Mouse (Mus musculus): Measurements from ENCODE around the gene Zkscan16. TPM values are rescaled to one million over a fixed set of nuclear protein-coding genes. Genes with fewer than 3 reads are reported as not detected.
A peak's percentile ranks its signal among the peaks of the same experiment; 100 is the strongest.

Gene Zkscan16
- total and polyA plus RNA-seq, 3 experiments, result not detected

DNA sequence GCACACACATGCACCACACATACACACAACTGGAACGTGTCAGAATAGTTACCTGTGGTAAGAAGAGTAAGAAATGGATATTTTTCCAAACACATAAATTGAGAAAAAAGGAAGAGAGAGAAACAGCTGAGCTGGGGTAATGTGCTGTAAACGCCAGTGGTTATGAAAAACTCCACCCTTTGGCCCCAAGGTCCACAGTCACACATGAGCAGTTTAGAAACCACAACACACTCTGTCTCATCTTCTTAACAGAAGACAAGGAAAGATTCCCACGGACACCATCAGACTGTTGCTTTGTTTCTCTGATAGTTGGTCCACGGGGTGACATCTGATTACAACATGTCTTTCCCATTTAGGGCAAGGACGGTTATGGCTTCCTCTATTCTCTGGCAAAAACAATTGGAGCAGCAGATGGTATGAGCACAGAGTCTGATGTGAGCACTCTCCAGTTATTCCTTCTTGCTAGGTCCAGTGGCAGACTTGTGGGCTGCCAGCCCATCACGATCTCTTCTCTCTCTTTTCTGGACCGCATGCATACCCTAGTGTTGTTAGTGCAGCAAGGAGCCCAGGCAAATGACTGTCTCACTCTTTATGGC lies 46.0 kb downstream of the Zkscan16 start:
- dilution Hi-C loops (cut with MboI; ENCODE audit: extremely low pct_ligation_motif_present, extremely low pct_unique_long_range_greater_than_20kb, low sequenced_read_pairs), result no loop called here
- H3K27ac ChIP-seq (ENCODE audit: insufficient read depth, low read depth), result no peak overlapping the region

DNA sequence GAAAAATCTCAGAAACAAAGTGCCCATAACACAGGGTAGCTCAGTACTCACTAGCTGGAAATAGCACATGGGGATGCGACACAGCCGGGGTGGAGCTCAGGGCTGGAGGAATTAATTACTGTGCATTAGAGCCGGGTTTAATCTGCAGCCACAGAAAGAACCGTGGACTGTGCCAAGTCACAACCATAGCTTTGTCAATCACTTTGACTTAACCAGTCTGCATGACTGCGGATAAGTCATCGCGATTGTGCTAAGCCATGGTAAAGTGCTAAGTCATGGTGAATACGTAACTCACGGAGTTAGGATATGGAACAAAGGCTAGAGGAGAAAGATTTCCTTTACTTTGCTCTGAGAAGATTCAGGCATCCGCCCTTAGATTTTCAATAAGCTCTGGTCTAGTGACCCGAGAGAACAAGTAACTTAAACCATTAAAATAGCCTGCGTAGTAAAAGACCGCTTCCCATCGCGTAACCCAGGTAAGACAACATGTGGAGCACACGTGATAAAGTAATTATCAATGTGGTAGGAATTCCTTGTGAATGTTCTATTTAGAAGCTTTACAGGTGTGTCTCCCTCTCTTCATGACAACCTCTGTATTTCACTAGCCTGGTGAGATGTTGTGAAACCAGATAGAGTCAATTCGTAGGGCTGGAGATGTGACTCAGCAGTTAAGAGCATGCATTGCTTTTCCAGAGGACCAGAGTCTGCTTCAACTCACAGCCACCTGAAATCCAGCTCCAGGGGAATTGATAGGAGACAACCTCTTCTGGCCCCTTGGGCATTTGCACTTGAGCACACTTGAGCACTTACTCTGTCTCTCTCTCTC lies 47.4 kb downstream of the Zkscan16 start:
- Histone ChIP-seq H3K9ac (ENCODE audit: insufficient read depth, low read depth) (no peak overlapping the region), H3K9me3 (replicated peaks; ENCODE audit: low read length) (no peaks in the 10 kb centered on the region), H3K36me3 (replicated peaks in 1 of 2; ENCODE audit: control insufficient read depth in 1 of 2, insufficient read depth in 1 of 2, low read length in 1 of 2) (no peaks in the 10 kb centered on the region), H3K4me1 (ENCODE audit: control insufficient read depth in 1 of 2, insufficient read depth in 2 of 2) (peaks cover 8 to 52% of the 10 kb centered on the region in 2 experiments; a peak in 3 of 4 replicates), H3K4me2 (ENCODE audit: insufficient read depth, low read depth, poor library complexity, severe bottlenecking) (no peak overlapping the region), H3K27ac (ENCODE audit: insufficient read depth, low read depth) (no peak overlapping the region), H3K27me3 (replicated peaks) (no peaks in the 10 kb centered on the region), H3K4me3 (replicated peaks in 1 of 3; ENCODE audit: low read depth in 2 of 3, low read length in 2 of 3, poor library complexity in 1 of 3) (no peak overlapping the region), H3K79me2 (replicated peaks; ENCODE audit: control insufficient read depth, extremely low read depth, insufficient read depth, poor library complexity, severe bottlenecking) (no peaks in the 10 kb centered on the region)
- dilution Hi-C loops (cut with MboI; ENCODE audit: extremely low pct_ligation_motif_present, extremely low pct_unique_long_range_greater_than_20kb, low sequenced_read_pairs), result no loop called here
- no peak for TF ChIP-seq UBTF (IDR thresholded peaks at IDR 0.05; ENCODE audit: low read depth, low read length)
- TF ChIP-seq TBP (conservative IDR thresholded peaks at IDR 0.05; ENCODE audit: low read depth, low read length), result no peak
- TF ChIP-seq MXI1 (IDR thresholded peaks at IDR 0.05; ENCODE audit: low read depth, low read length), result no peak
- no peak for TF ChIP-seq IRF4 (IDR thresholded peaks at IDR 0.05; ENCODE audit: low read depth, low read length)
- TF ChIP-seq MAX (IDR thresholded peaks at IDR 0.05; ENCODE audit: low read length), result no peak
- no peak for TF ChIP-seq ZKSCAN1 (IDR thresholded peaks at IDR 0.05; ENCODE audit: borderline replicate concordance, low read depth, low read length)
- TF ChIP-seq E2F4 (IDR thresholded peaks at IDR 0.05; ENCODE audit: insufficient replicate concordance, low read depth, low read length), result no peak
- no peak for TF ChIP-seq POLR2A (IDR thresholded peaks at IDR 0.05; ENCODE audit: low read depth, low read length)
- TF ChIP-seq PAX5 (IDR thresholded peaks at IDR 0.05; ENCODE audit: low read length), result no peak
- no peak for TF ChIP-seq NELFE (IDR thresholded peaks at IDR 0.05; ENCODE audit: low read depth, low read length)
- no peak for TF ChIP-seq TCF12 (IDR thresholded peaks at IDR 0.05; ENCODE audit: low read depth, low read length)
- no peak for TF ChIP-seq GABPA (IDR thresholded peaks at IDR 0.05; ENCODE audit: insufficient replicate concordance, low read depth, low read length)
- TF ChIP-seq ETS1 (conservative IDR thresholded peaks at IDR 0.05; ENCODE audit: low read depth, low read length), result no peak
- no peak for TF ChIP-seq JUND (conservative IDR thresholded peaks at IDR 0.05; ENCODE audit: low read depth, low read length)
- TF ChIP-seq ZC3H11A (IDR thresholded peaks at IDR 0.05; ENCODE audit: low read depth, low read length), result no peak
- no peak for TF ChIP-seq MAFK (IDR thresholded peaks at IDR 0.05; ENCODE audit: insufficient replicate concordance, low read length)
- no peak for DNase-seq (ENCODE audit: extremely low read depth)
- in situ Hi-C loops (cut with MboI; ENCODE audit: low pct_ligation_motif_present, low pct_unique_long_range_greater_than_20kb, low sequenced_read_pairs), result loop anchor here (10.0 kb wide), 1 partner anchor 54 kb away; no protein-coding TSS in a partner anchor

More for the DNA sequence above, 46.0 kb downstream of the Zkscan16 start:
- no peak overlapping the region for H3K4me3 ChIP-seq (replicated peaks in 1 of 3; ENCODE audit: low read depth in 2 of 3, low read length in 2 of 3, poor library complexity in 1 of 3)
- H3K4me1 ChIP-seq (ENCODE audit: control insufficient read depth in 1 of 2, insufficient read depth in 2 of 2), result peaks cover 10 to 49% of the 10 kb centered on the region in 2 experiments
- H3K79me2 ChIP-seq (replicated peaks; ENCODE audit: control insufficient read depth, extremely low read depth, insufficient read depth, poor library complexity, severe bottlenecking), result no peaks in the 10 kb centered on the region
- no peaks in the 10 kb centered on the region for H3K36me3 ChIP-seq (replicated peaks in 1 of 2; ENCODE audit: control insufficient read depth in 1 of 2, insufficient read depth in 1 of 2, low read length in 1 of 2)
- no peaks in the 10 kb centered on the region for H3K9me3 ChIP-seq (replicated peaks; ENCODE audit: low read length)
- no peak for DNase-seq (ENCODE audit: extremely low read depth)
- H3K9ac ChIP-seq (ENCODE audit: insufficient read depth, low read depth), result no peak overlapping the region
- TF ChIP-seq GABPA (IDR thresholded peaks at IDR 0.05; ENCODE audit: insufficient replicate concordance, low read depth, low read length), result no peak
- no peak for TF ChIP-seq USF1 (IDR thresholded peaks at IDR 0.05; ENCODE audit: low read depth, low read length)
- TF ChIP-seq USF2 (conservative IDR thresholded peaks at IDR 0.05; ENCODE audit: low read depth, low read length), result no peak
- TF ChIP-seq ETS1 (conservative IDR thresholded peaks at IDR 0.05; ENCODE audit: low read depth, low read length), result peak; percentile 49; the same call in 1 of the 2 replicates
- TF ChIP-seq EP300 (IDR thresholded peaks at IDR 0.05; ENCODE audit: low read length), result peak; percentile 69
- TF ChIP-seq PAX5 (IDR thresholded peaks at IDR 0.05; ENCODE audit: low read length), result no peak
- no peak for TF ChIP-seq MYC (IDR thresholded peaks at IDR 0.05; ENCODE audit: low read depth, low read length)
- no peak for TF ChIP-seq ELF1 (IDR thresholded peaks at IDR 0.05; ENCODE audit: low read depth, low read length)
- TF ChIP-seq ZNF384 (IDR thresholded peaks at IDR 0.05; ENCODE audit: low read depth, low read length), result no peak
- TF ChIP-seq E2F4 (IDR thresholded peaks at IDR 0.05; ENCODE audit: insufficient replicate concordance, low read depth, low read length), result no peak
- no peak for TF ChIP-seq MAZ (IDR thresholded peaks at IDR 0.05; ENCODE audit: low read depth, low read length)
- no peak for TF ChIP-seq MAFK (IDR thresholded peaks at IDR 0.05; ENCODE audit: insufficient replicate concordance, low read length)
- TF ChIP-seq UBTF (IDR thresholded peaks at IDR 0.05; ENCODE audit: low read depth, low read length), result no peak
- no peak for TF ChIP-seq POLR2AphosphoS2 (IDR thresholded peaks at IDR 0.05; ENCODE audit: low read depth, low read length)
- no peak for TF ChIP-seq JUND (conservative IDR thresholded peaks at IDR 0.05; ENCODE audit: low read depth, low read length)
- no peak for TF ChIP-seq MEF2A (IDR thresholded peaks at IDR 0.05; ENCODE audit: borderline replicate concordance, low read depth, low read length)
- no peak for TF ChIP-seq CTCF (conservative IDR thresholded peaks at IDR 0.05 in 1 of 2, IDR thresholded peaks at IDR 0.05 in 1 of 2; ENCODE audit: low read depth in 2 of 2, low read length in 2 of 2)
- TF ChIP-seq CHD1 (IDR thresholded peaks at IDR 0.05; ENCODE audit: low read depth, low read length), result no peak
- peak; percentile 60 for TF ChIP-seq BHLHE40 (IDR thresholded peaks at IDR 0.05; ENCODE audit: low read depth, low read length)
- 0 out of 2 replicates have a peak, but pooled peaks have one; percentile 12 for TF ChIP-seq TCF12 (IDR thresholded peaks at IDR 0.05; ENCODE audit: low read depth, low read length)
- in situ Hi-C loops (cut with MboI; ENCODE audit: low pct_ligation_motif_present, low pct_unique_long_range_greater_than_20kb, low sequenced_read_pairs), result no loop called here
- no peaks in the 10 kb centered on the region for H3K27me3 ChIP-seq (replicated peaks)
- H3K4me2 ChIP-seq (ENCODE audit: insufficient read depth, low read depth, poor library complexity, severe bottlenecking), result no peak overlapping the region
